Mouse (Mus musculus): ENCODE data around the gene Tnp2.

Gene Tnp2

DNA sequence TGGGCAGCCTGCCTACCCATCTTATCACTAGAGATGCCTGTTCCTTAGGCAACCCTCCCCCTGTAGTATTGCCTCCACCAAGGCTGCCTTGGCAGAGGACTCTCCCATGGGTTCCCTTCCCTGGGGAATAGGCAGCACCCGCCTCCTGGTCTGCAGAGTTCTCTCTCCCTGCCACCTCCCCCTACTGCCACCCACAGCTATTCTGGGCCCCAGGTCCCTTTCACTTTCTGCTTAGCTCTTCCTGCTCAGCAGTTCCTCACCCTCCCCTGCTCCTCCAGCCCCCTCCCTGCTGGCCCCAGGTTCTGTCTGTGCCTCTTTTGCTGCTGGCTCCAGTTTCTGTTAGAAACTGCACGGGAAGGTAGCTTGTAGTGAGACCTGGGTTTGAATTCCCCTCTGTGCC lies 18.8 kb downstream of the Tnp2 start:
- peak in 1 of 2 experiments; percentile 44 for DNase-seq (ENCODE audit: low spot score in 2 of 2)

- no peak for DNase-seq (ENCODE audit: low spot score in 2 of 2)
Observed at GRCm38 (mm10) chr16:10768821-10769220, 19.6 kb downstream of the Tnp2 start.

- no peak for DNase-seq (ENCODE audit: low spot score in 2 of 2)
Observed at GRCm38 (mm10) chr16:10767158-10767557, 21.3 kb downstream of the Tnp2 start.

- DNase-seq (ENCODE audit: low spot score in 2 of 2) = no peak
Observed at GRCm38 (mm10) chr16:10764323-10764722, 24.1 kb downstream of the Tnp2 start.

- DNase-seq (ENCODE audit: low spot score in 2 of 2) = no peak
Observed at GRCm38 (mm10) chr16:10763540-10764264, 24.8 kb downstream of the Tnp2 start.

DNA sequence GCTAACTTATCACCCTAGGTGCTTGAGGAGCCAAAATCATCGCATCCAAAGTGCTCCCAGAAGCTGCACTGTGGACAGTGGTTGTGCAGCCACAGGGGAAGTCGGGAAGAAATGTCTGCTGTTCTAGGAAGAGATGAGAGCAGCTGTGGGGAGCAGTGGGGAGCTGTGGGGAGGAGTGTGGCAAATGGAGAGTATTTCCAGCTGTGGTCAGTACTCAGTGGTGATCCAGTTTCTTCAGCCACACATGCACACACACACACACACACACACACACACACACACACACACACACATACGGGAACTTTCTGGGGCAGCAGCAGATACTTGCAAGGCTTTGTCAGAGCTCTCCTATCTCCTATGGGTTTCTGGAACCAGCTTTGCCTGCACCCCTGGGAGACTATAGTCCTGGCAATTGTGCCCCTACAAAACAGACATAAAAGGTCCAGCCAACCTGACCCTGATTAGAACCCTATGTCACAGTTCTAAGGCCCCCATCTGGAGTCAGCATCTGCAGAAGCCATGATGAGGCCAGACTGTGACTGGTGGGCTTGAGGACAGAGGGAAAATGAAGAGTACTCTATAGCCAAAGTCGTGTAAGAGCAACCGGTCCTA lies 25.8 kb downstream of the Tnp2 start:
- DNase-seq (ENCODE audit: low spot score in 2 of 2) = no peak

DNA sequence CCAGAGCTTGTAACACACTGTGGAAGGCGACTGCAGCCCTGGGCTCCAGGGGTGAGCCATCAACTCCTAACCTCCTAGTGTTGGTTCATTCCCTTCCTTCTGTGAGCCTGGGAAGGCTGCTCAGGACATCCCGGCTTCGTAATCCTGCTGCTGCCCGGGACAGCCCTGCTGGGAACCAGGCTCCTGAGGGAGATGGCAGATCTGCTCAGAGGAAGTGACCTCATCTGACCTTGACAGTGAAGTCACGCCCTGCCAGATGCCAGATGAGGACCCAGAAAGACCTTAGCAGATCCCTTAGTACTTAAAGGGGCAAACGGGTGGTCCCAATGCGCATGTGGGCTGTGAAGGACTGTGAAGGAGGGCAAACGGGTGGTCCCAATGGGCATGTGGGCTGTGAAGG lies 27.3 kb downstream of the Tnp2 start:
- DNase-seq (ENCODE audit: low spot score in 2 of 2) = no peak

DNA sequence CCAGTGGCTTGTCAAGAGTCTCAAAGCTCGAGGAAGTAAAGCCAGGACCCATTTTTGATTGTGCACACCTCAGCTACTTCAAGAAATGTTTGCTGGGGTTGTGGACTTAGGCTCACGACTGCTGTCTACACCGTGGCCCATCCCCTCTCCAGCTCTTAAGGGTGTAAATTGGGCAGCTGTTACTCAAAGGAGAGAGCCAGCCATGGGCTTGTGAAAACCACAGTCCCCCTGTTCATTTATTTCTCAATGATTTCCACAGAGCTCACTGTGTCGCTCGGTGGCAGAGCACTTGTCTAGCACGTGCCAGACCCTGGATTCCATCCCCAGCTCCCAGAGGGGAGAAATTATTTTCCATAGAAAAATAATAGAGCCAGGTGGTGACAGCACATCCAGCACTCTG lies 32.3 kb downstream of the Tnp2 start:
- DNase-seq (ENCODE audit: low spot score in 2 of 2) = no peak

- DNase-seq (ENCODE audit: low spot score in 2 of 2) = no peak
Observed at GRCm38 (mm10) chr16:10754521-10755296, 33.8 kb downstream of the Tnp2 start.

DNA sequence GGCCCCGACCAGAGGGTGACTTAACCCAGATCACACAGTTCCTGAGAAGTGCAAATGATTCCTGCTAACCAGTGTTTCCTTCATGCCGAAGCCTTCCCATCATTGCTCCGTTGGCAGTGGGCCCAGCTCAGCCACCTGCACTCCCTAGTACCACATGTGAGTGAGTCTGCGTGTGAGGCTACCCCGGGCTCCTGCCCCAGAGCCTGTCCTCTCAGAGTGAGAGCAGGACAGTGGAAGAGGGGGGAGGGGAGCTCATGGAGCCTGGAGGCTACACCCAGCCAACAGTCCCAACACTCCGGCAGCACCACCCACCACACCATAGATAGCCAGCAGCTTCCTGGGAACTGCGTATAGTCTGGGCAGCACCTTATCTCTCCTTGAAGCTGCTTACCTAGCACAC lies 38.6 kb downstream of the Tnp2 start:
- DNase-seq (ENCODE audit: low spot score in 2 of 2) = no peak

- no peak for DNase-seq (ENCODE audit: low spot score in 2 of 2)
Observed at GRCm38 (mm10) chr16:10749226-10749625, 39.2 kb downstream of the Tnp2 start.

DNA sequence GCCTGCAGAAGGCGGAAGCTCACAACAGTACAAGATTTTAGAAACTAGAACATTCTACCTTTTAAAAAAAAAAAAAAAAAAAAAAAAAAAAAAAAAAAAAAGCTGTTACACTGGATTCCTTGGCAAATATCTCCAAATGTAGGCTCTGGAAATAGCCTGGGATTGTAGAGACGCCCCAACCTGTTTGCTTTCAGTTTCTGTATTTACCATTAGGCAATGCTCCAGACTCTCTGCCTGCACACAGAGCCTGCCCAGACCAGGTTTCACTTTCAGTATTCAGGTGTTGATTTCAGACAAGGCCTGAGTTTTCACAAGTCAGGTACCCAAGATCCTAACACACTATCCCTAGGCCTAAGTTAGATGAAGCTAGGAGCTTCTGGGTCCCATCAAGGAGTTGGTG lies 47.4 kb downstream of the Tnp2 start:
- DNase-seq (ENCODE audit: low spot score in 2 of 2) = no peak

- DNase-seq (ENCODE audit: low spot score in 2 of 2) = no peak
Observed at GRCm38 (mm10) chr16:10739854-10740398, 48.5 kb downstream of the Tnp2 start.

DNA sequence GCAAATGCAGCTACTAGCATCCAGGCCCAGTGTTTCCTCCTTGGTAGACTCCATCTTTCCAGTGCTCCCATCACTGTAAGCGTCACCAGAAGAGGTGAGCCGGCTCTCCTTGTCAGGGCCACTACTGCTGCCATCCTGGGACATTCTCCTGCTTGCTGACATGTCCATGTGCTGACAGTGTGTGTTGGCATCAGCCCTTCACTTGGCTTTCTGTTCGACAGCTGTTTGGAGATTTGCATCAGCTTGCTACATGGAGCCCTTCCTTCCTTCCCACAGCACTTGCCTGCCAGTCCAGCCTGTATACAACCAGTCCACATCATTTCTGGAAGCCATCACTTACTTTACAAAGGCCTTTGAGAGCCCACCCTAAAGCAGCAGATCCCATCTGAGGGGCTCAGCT lies 49.6 kb downstream of the Tnp2 start:
- no peak for DNase-seq (ENCODE audit: low spot score in 2 of 2)
